Mouse (Mus musculus) thymus, adult 2 months (tissue): ENCODE measurements around the gene Il23a.
A peak's percentile ranks its signal among the peaks of the same experiment; 100 is the strongest.

ENCODE experiments used
- CTCF ChIP-seq: fragments of 200-500 bp; IDR thresholded peaks from 2 replicates; pipeline ENCODE4 v1.5.1; 2012; ENCODE audit warnings: mild to moderate bottlenecking, control low read depth, low read length, moderate library complexity, borderline replicate concordance; ENCODE audit not compliant: control insufficient read depth, poor library complexity, insufficient read depth; ENCODE audit errors: extremely low read depth
- POLR2A ChIP-seq: fragments of 200-500 bp; IDR thresholded peaks from 2 replicates; pipeline ENCODE4 v1.6.1; 2012; ENCODE audit warnings: mild to moderate bottlenecking, low read length, control low read depth, moderate library complexity; ENCODE audit not compliant: control insufficient read depth, poor library complexity, insufficient read depth; ENCODE audit errors: extremely low read depth

- TF ChIP-seq POLR2A (no peak), CTCF (peak; percentile 71; the same call in 1 of the 2 replicates)
These were observed 14.7 kb downstream of the Il23a start for GRCm38 (mm10) chr10:128283604-128284579.
